Mouse (Mus musculus) kidney, adult 18-20 months (tissue): ENCODE results near the gene Taf1b.
A peak's percentile ranks its signal among the peaks of the same experiment; 100 is the strongest.
"Not testable (repeated sequence)": the region's sequence is repeated elsewhere in the genome, so short reads cannot be mapped to it uniquely, and the experiment has no call there.

ENCODE experiments used
- DNase-seq: peaks from one replicate; pipeline ENCODE4 v3.0.0; 2021

The Taf1b gene

GRCm38 (mm10) chr12:24498150-24498840, at the start of gene Taf1b:
Taf1b (plus strand) TSS chr12:24498359.
- peak; percentile 86 for DNase-seq

DNA sequence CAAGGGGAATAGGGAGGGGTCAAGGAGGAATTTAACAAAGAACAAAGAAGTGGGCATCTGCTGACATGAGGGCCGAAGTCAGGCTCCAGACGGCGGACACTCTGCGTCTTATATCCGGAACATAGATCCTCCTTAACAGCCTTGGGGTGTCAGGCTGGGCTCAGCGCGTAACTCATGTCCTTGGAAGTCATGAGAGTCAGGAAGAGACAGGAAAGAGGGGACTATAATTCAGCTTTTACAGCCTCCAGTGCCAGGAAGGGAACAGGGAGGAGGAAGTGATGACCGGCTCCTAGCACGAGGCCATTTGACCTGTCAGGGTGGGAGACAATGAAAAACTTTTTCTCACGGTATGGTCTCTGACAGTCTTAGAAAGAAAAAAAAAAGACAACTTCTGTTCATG, 37.8 kb upstream of the Taf1b start:
- no peak for DNase-seq

DNA sequence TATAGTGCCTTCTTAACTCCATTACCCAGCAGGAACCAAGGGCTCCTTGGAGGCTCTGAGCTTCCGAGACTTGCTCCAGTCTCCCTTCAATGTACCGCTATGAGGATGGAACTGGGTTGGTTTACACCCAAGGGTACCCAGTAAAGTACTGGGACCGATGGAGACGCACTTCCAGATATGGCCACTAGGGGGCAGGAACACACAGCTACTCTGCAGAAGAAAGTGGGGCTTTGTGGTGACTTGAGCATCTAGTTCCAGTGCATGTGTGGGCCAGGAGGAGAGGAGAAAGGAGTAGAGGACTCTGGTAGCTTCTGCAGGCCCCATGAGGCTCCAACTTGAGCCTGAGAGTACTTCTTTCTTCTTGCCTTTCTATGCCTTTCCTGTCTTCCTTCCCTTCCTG, 36.0 kb upstream of the Taf1b start:
- peak; percentile 40 for DNase-seq

GRCm38 (mm10) chr12:24463490-24463889, 34.7 kb upstream of the Taf1b start:
- DNase-seq, result not testable (repeated sequence)

DNA sequence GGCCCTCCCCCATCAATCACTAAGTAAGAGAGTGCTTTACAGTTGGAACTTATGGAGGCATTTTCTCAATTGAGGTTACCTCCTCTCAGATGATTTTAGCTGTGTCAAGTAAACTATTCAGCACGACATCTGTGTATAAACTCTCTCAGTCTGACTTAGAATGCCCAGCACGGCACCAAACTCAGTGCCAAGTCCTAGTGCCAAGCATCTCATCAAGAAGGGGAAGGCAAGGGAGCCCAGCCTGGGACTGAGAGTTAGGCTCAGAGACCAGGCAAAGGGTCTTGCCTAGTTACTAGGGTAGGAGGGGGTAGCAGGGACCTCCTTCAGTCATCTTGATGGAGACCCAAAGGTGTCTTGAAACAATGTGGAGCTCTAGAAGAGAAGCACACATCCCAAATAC, 29.2 kb upstream of the Taf1b start:
- no peak for DNase-seq

GRCm38 (mm10) chr12:24470943-24471342, 27.2 kb upstream of the Taf1b start:
- peak; percentile 53 for DNase-seq

GRCm38 (mm10) chr12:24473221-24473620, 24.9 kb upstream of the Taf1b start:
- no peak for DNase-seq

DNA sequence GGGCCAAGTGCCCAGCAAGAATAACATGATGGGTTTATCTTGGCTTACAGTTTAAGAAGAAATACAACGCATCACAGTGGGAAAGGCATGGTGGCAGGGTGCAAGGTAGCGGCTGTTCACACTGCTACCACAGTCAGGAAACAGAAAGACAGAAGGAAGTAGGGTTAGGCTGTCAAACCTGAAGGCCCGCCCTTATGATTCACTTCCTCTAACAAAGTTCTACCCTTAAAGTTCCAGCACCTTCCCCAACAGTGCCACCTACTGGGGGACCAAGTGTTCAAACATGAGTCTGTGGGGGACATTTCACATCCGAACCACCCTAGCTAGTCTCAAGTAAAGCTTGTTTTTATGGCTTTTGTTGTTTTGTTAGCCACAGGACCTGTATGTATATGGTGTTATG, 13.2 kb upstream of the Taf1b start:
- no peak for DNase-seq

DNA sequence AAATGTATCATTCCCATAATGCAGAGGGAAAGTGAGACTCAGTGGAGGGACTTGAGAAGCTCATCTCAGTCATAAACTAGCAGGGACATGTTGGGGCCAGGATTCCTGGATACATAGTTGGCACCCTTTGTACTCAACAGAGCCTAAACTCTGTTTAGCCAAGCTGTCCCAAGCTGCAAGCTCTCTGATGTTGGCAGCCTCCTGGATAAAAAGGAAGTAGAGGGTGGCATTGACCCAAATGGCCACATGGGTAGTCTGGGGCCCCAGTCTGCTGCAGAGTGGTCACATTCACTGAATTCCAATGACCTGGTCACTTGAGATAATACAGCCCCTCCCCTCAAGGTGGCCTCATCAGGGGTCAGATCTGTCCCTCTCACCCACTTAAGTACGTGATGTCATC, 11.3 kb upstream of the Taf1b start:
- DNase-seq, result no peak

- not testable (repeated sequence) for DNase-seq
These were observed 5.7 kb upstream of the Taf1b start for GRCm38 (mm10) chr12:24492507-24492906.

GRCm38 (mm10) chr12:24493011-24493410, 5.1 kb upstream of the Taf1b start:
- DNase-seq, result no peak

- peak; percentile 5 for DNase-seq
These were observed 4.7 kb upstream of the Taf1b start for GRCm38 (mm10) chr12:24493412-24493811.

GRCm38 (mm10) chr12:24494791-24495190, 3.4 kb upstream of the Taf1b start:
- DNase-seq, result not testable (repeated sequence)

GRCm38 (mm10) chr12:24498841-24499485, 804 bp downstream of the Taf1b start:
- not testable (repeated sequence) for DNase-seq

GRCm38 (mm10) chr12:24517118-24517517, 19.0 kb downstream of the Taf1b start:
- DNase-seq, result no peak

DNA sequence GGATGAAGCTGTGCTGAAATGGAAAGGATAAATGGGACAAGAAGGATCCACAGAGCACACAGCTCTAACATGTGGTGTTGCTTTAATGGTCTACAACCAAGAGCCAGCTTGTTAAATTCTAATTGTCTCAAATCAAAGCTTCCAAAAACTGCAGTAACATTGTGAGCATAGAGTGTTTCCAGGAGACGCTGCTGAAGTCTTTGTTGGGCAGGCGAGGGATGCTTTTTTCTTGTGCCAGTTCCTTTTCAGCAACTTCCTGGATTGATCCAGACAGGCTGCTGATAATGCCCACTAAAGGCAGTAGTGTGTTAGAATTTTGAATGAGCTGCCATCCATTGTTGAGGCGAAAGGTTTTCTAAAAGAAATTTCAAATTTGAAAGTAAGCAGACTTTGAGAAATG, 22.9 kb downstream of the Taf1b start:
- DNase-seq, result no peak

GRCm38 (mm10) chr12:24525065-24525464, 26.9 kb downstream of the Taf1b start:
- DNase-seq, result not testable (repeated sequence)

DNA sequence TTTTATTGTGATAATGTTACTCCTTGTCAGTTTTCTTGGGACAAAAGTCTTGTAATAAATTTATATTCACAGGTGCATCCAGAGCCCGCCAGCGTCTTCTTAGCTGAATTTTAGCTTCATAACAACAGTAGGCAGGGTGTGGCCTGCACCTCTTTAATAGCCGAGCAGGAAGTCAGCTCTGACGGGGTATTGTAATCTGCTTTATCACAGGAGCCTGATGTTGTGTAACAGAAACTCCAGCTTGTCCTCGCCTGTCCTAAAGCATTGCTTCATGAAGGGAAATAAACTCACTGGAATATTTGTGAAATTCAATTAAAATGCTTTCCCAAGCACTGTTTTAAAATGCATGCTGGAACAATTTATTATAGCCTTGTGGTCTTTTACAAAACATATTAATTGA, 38.2 kb downstream of the Taf1b start:
- no peak for DNase-seq

DNA sequence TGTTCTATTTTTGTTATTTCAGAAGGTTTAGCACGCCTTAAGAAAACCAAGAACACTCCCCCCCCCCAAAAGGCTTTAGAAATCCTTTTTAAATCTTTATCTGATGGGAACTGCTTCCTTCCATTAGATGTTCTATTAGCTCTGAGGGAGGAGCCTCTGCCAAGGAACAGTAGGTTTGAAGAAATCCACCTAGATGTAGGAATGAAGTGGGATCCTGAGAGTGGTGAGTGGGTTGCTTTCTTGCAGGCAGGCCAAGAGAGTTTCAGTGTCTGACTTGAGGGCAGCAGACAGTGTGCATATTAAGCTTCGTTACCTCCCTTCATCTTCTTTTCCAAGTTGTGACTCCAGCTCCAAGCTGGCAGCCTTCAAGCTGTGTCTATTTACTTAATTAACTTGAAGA, 39.0 kb downstream of the Taf1b start:
- no peak for DNase-seq

DNA sequence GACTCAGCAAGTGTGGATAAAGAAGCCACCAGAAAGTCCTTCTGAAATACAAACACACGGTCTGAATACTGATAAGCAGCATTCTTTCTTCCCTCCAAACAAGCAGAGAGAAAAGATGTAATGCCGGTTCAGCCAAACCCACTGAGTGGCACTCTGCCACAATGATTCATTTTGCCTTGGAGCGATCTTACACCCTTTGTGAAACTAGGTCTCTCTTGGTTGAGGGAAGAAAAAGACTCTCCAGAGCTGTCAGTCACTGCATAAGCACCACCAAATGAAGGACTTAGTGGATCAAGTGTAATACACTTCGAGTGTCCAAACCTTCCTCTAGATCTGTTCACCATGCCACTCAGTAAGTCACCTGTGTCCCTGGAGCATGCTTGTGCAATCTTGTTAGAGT, 39.8 kb downstream of the Taf1b start:
- no peak for DNase-seq

DNA sequence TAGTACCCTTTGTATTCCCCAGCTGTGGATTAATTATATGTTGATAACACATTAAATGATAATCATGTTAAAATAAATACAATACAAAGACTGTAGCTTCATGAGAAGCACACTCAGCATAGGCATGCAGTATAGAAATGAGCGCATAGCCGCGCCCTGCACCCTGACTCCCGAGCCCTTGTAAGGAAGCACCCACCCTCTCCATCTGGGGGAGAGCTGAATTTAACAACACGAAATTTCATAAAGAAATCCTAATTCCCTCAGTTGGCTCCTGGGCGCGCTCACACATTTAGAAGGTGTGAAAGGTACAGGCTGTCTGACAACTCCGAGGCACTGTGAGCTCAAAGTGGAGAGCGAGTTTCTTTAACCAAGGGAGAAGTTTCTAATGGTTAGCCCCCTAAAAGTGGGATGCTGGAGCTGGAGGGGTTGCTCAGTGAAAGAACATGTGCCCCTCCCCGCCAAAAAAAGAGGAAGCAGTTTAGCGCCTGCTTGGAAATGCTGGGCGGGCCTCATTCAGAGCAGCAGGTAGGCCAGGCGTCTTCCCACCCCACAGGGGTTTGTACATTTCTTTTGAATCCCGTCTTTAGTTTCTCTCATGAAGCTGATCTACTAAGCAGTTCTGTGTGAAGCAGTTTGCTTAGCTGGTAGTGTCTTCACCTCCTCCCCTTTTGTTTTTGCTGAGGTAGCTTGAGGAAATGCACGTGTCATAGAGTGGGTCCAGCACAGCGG, 43.4 kb downstream of the Taf1b start:
- DNase-seq, result no peak

DNA sequence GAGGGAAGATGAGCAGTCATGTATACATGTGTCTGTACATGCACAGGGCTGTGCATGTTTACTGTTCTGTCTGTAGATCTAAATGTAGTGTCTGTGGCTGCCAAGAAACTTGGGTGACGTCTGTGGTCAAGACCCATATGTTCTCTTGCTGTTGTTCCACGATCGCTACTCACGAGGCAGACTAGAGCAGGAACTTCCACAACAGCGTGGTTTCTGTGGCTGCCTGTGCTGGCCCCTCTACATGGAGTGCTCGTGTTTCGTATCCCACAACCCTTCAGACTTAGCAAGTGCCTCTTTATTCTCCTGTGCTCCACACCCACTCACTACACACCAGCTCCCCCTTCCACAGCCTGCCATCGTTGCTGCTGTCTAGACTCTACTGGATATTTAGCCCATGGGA, 49.5 kb downstream of the Taf1b start:
- no peak for DNase-seq

GRCm38 (mm10) chr12:24548885-24549284, 50.7 kb downstream of the Taf1b start:
- DNase-seq, result no peak

DNA sequence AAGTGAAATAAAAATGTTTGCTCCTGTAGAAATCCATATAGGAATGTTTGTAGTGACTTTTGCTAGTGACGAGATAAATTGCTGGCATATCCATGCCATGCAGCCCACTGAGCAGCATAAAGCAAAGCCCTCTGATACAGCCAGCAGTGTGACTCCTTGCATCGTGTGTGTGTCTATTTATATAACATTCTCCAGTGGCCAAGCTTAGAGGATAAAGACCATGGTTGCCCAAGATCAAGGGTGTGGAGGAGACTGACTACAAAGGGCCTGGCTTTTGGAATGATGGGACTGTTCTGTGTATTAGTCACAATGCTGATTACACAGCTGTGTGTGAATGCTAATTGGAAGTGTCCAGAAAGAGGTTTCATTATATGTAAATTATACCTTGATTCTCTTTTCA, 54.4 kb downstream of the Taf1b start:
- no peak for DNase-seq
